Mouse (Mus musculus) brain, embryonic 14.5 days (tissue): ENCODE data around the gene Celf2.

ENCODE experiments used
- CTCF ChIP-seq: fragments of 200-500 bp; IDR thresholded peaks from 2 replicates; pipeline ENCODE4 v1.5.1; 2012; ENCODE audit warnings: inconsistent platforms, mild to moderate bottlenecking, moderate library complexity, borderline replicate concordance; ENCODE audit not compliant: insufficient read depth, insufficient read length; ENCODE audit errors: extremely low read depth
- POLR2A ChIP-seq: fragments of 200-500 bp; IDR thresholded peaks from 2 replicates; pipeline ENCODE4 v1.6.1; 2012; ENCODE audit warnings: mild to moderate bottlenecking, inconsistent platforms, borderline replicate concordance; ENCODE audit not compliant: poor library complexity, insufficient read depth, insufficient read length, severe bottlenecking; ENCODE audit errors: extremely low read depth

DNA sequence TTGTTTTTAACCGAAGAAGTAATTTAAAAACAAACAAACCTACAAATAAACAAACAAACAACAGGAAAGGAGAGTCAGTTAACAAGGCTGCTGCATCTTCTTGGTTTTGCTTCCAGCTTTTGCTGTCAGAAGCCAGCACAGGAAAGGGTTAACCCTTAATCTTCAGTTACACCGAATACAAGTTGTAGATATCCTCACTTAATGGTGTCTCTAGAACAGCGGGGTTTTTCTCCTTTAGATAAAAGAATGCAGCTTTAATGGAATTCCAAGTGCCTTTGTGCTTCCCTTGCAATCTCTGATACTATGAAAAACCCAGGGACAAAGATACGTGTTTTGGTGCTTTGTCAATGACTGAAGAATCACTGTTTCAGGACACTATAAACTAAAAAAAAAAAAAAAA, 420.8 kb downstream of the Celf2 start:
- TF ChIP-seq POLR2A (no peak), CTCF (no peak)
